Mouse (Mus musculus): ENCODE data around the gene Ptk6. TPM values are rescaled to one million over a fixed set of nuclear protein-coding genes. Genes with fewer than 3 reads are reported as not detected.

Gene Ptk6
- total and polyA plus RNA-seq, 3 experiments: 0.05 to 0.17 (median 0.09) TPM

DNA sequence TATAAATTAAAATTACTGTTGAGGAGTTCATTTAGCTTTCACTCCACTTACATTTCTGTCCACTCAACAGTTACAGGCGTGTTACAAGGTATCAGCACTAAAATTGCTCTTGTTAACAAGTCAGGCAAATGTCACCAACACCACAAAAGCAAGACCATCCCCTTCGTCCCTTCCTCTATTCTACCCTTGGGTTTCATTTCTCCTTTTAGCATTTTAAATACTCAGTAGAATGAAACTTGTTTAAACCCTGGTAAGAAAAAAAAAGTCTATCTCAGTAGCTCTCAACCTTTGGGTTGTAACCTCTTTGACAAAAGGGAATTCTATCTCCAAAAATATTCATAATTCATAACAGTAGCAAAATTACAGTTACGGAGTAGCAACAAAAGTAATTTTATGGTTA lies 9.5 kb downstream of the Ptk6 start:
- Histone ChIP-seq H3K9me3 (replicated peaks; ENCODE audit: low read length) (no peaks in the 10 kb centered on the region), H3K27ac (ENCODE audit: insufficient read depth, low read depth) (peak overlapping the region; percentile 98; the same call in 1 of the 2 replicates), H3K79me2 (replicated peaks; ENCODE audit: control insufficient read depth, extremely low read depth, insufficient read depth, poor library complexity, severe bottlenecking) (no peaks in the 10 kb centered on the region), H3K4me2 (ENCODE audit: insufficient read depth, low read depth, poor library complexity, severe bottlenecking) (peak overlapping the region; percentile 84), H3K27me3 (replicated peaks) (no peaks in the 10 kb centered on the region), H3K9ac (ENCODE audit: insufficient read depth, low read depth) (peak overlapping the region; percentile 27; the same call in 1 of the 2 replicates), H3K4me1 (ENCODE audit: control insufficient read depth in 1 of 2, insufficient read depth in 2 of 2) (peaks cover 14 to 51% of the 10 kb centered on the region in 2 experiments), H3K4me3 (replicated peaks in 1 of 3; ENCODE audit: low read depth in 2 of 3, low read length in 2 of 3, poor library complexity in 1 of 3) (no peak overlapping the region), H3K36me3 (replicated peaks in 1 of 2; ENCODE audit: control insufficient read depth in 1 of 2, insufficient read depth in 1 of 2, low read length in 1 of 2) (peaks cover 0 to 6% of the 10 kb centered on the region in 2 experiments)
- in situ Hi-C loops (cut with MboI; ENCODE audit: low pct_ligation_motif_present, low pct_unique_long_range_greater_than_20kb, low sequenced_read_pairs) (loop anchor here (25.0 kb wide), 1 partner anchor 294 kb away; the partner anchor contains the start of genes Abhd16b and Tpd52l2), dilution Hi-C loops (cut with MboI; ENCODE audit: extremely low pct_ligation_motif_present, extremely low pct_unique_long_range_greater_than_20kb, low sequenced_read_pairs) (no loop called here)
- TF ChIP-seq MXI1 (IDR thresholded peaks at IDR 0.05; ENCODE audit: low read depth, low read length) (no peak), IRF4 (IDR thresholded peaks at IDR 0.05; ENCODE audit: low read depth, low read length) (peak; percentile 96), MAZ (IDR thresholded peaks at IDR 0.05; ENCODE audit: low read depth, low read length) (no peak), ZNF384 (IDR thresholded peaks at IDR 0.05; ENCODE audit: low read depth, low read length) (peak; percentile 91), KAT2A (IDR thresholded peaks at IDR 0.05; ENCODE audit: insufficient replicate concordance, low read length) (no peak), PAX5 (IDR thresholded peaks at IDR 0.05; ENCODE audit: low read length) (no peak), ZC3H11A (IDR thresholded peaks at IDR 0.05; ENCODE audit: low read depth, low read length) (no peak), EP300 (IDR thresholded peaks at IDR 0.05; ENCODE audit: low read length) (peak; percentile 93), CHD1 (IDR thresholded peaks at IDR 0.05; ENCODE audit: low read depth, low read length) (0 out of 2 replicates have a peak, but pooled peaks have one; percentile 12), NELFE (IDR thresholded peaks at IDR 0.05; ENCODE audit: low read depth, low read length) (no peak), RCOR1 (conservative IDR thresholded peaks at IDR 0.05; ENCODE audit: low read depth, low read length) (no peak), ELF1 (IDR thresholded peaks at IDR 0.05; ENCODE audit: low read depth, low read length) (no peak), POLR2AphosphoS2 (IDR thresholded peaks at IDR 0.05; ENCODE audit: low read depth, low read length) (no peak), USF2 (conservative IDR thresholded peaks at IDR 0.05; ENCODE audit: low read depth, low read length) (no peak), NRF1 (IDR thresholded peaks at IDR 0.05; ENCODE audit: low read depth, low read length) (no peak), JUND (conservative IDR thresholded peaks at IDR 0.05; ENCODE audit: low read depth, low read length) (no peak), ZKSCAN1 (IDR thresholded peaks at IDR 0.05; ENCODE audit: borderline replicate concordance, low read depth, low read length) (no peak), TBP (conservative IDR thresholded peaks at IDR 0.05; ENCODE audit: low read depth, low read length) (peak; percentile 72; the same call in 1 of the 2 replicates), CHD2 (IDR thresholded peaks at IDR 0.05; ENCODE audit: low read length) (no peak), TCF12 (IDR thresholded peaks at IDR 0.05; ENCODE audit: low read depth, low read length) (0 out of 2 replicates have a peak, but pooled peaks have one; percentile 12), MEF2A (IDR thresholded peaks at IDR 0.05; ENCODE audit: borderline replicate concordance, low read depth, low read length) (peak; percentile 45; the same call in 1 of the 2 replicates), GABPA (IDR thresholded peaks at IDR 0.05; ENCODE audit: insufficient replicate concordance, low read depth, low read length) (no peak), RAD21 (IDR thresholded peaks at IDR 0.05; ENCODE audit: low read depth, low read length) (no peak)
- peak; percentile 71 for DNase-seq (ENCODE audit: extremely low read depth)

All from CH12.LX (cell line).